ENCODE assay signal across 8 mouse cellular contexts in the genomic region with DNA sequence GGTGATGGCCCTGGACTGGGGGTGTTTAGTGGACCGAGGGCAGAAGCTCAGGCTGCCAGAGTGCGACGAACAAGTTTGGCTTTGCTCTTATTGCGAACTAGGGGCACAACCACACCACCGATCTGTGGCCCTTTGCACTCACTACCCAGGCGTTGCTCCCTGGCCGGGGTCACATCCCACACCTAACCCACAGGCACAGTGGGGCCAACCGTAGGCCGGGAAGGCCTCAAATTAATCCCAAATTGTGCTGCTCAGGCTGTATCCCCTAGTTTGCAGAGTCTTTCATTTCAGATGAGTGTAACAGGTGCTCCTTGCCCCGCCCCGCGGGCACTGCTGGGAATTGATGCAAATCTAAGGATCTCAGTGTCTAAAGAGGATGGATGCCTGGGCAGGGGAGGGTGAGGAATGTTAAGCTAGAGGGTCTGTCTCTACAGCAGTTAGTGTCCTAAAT. TPM values are rescaled to one million over a fixed set of nuclear protein-coding genes. Genes with fewer than 3 reads are reported as not detected.
DNase-seq lines count a peak whose midpoint lies in the region; ATAC-seq lines count a peak whose summit lies in the region.

No protein-coding gene starts in this region.

- H3K9me3 ChIP-seq in lung, embryonic 15.5 days = no peaks in the 10 kb centered on the region
- no peaks in the 10 kb centered on the region for H3K9me3 ChIP-seq in embryonic facial prominence, embryonic 12.5 days
- no peaks in the 10 kb centered on the region for H3K9me3 ChIP-seq in hindbrain, embryonic 16.5 days (ENCODE audit: control insufficient read depth, low read length)
- H3K9me3 ChIP-seq in stomach, embryonic 15.5 days = no peaks in the 10 kb centered on the region

- peak overlapping the region; percentile 72 for H3K9ac ChIP-seq in lung, embryonic 15.5 days
- H3K9ac ChIP-seq in embryonic facial prominence, embryonic 12.5 days = peak overlapping the region; percentile 47; the same call in 1 of the 2 replicates
- H3K9ac ChIP-seq in hindbrain, embryonic 16.5 days (ENCODE audit: low read depth, low read length) = peak overlapping the region; percentile 71; the same call in 1 of the 2 replicates
- H3K9ac ChIP-seq in stomach, embryonic 15.5 days = no peak overlapping the region

- no peak for DNase-seq in lung, postnatal 25 days (ENCODE audit: low spot score)
- DNase-seq in ovary, postnatal 10 days (ENCODE audit: low spot score) = no peak
- DNase-seq in left cerebral cortex, postnatal 4 days = no peak

- H3K27me3 ChIP-seq in lung, embryonic 15.5 days = no peaks in the 10 kb centered on the region
- H3K27me3 ChIP-seq in embryonic facial prominence, embryonic 12.5 days = peaks cover 13% of the 10 kb centered on the region
- 0 out of 2 replicates have a peak, but pooled peaks cover 2% of the 10 kb centered on the region for H3K27me3 ChIP-seq in hindbrain, embryonic 16.5 days (replicated peaks; ENCODE audit: control insufficient read depth, insufficient read depth, low read length)
- peaks cover 16% of the 10 kb centered on the region for H3K27me3 ChIP-seq in stomach, embryonic 15.5 days (replicated peaks)

- H3K36me3 ChIP-seq in lung, embryonic 15.5 days = no peaks in the 10 kb centered on the region
- H3K36me3 ChIP-seq in embryonic facial prominence, embryonic 12.5 days = no peaks in the 10 kb centered on the region
- H3K36me3 ChIP-seq in hindbrain, embryonic 16.5 days (ENCODE audit: control insufficient read depth, insufficient read depth, low read length) = no peaks in the 10 kb centered on the region
- peaks cover 15% of the 10 kb centered on the region for H3K36me3 ChIP-seq in macrophage (ENCODE audit: inconsistent target)
- H3K36me3 ChIP-seq in stomach, embryonic 15.5 days = no peaks in the 10 kb centered on the region

- H3K4me3 ChIP-seq in lung, embryonic 15.5 days = peak overlapping the region; percentile 74
- H3K4me3 ChIP-seq in embryonic facial prominence, embryonic 12.5 days = peak overlapping the region; percentile 53
- H3K4me3 ChIP-seq in hindbrain, embryonic 16.5 days (ENCODE audit: low read length) = peak overlapping the region; percentile 68
- peak overlapping the region; percentile 52 for H3K4me3 ChIP-seq in macrophage (ENCODE audit: inconsistent target)
- H3K4me3 ChIP-seq in stomach, embryonic 15.5 days (replicated peaks) = peak overlapping the region; percentile 70

- H3K79me2 ChIP-seq in macrophage (ENCODE audit: inconsistent target) = peaks cover 52% of the 10 kb centered on the region; the same call in 1 of the 2 replicates

- 8% methylated on average over 12 of the region's 12 CpGs for WGBS in lung, embryonic 15.5 days
- WGBS in embryonic facial prominence, embryonic 12.5 days = 3% methylated on average over 12 of the region's 12 CpGs
- WGBS in hindbrain, embryonic 16.5 days = 6% methylated on average over 12 of the region's 12 CpGs
- WGBS in macrophage (ENCODE audit: missing documents) = 2% methylated on average over 12 of the region's 12 CpGs
- WGBS in stomach, embryonic 15.5 days = 7% methylated on average over 12 of the region's 12 CpGs

- peak overlapping the region; percentile 84; the same call in 1 of the 2 replicates for H3K27ac ChIP-seq in lung, embryonic 15.5 days
- no peak overlapping the region for H3K27ac ChIP-seq in embryonic facial prominence, embryonic 12.5 days
- no peak overlapping the region for H3K27ac ChIP-seq in hindbrain, embryonic 16.5 days (ENCODE audit: low read depth, low read length)
- peak overlapping the region; percentile 82 for H3K27ac ChIP-seq in macrophage
- H3K27ac ChIP-seq in stomach, embryonic 15.5 days = no peak overlapping the region

- peak overlapping the region; percentile 95 for H3K4me2 ChIP-seq in lung, embryonic 15.5 days
- H3K4me2 ChIP-seq in embryonic facial prominence, embryonic 12.5 days (replicated peaks) = peak overlapping the region; percentile 88
- peak overlapping the region; percentile 74 for H3K4me2 ChIP-seq in hindbrain, embryonic 16.5 days (ENCODE audit: low read length)
- peak overlapping the region; percentile 88 for H3K4me2 ChIP-seq in stomach, embryonic 15.5 days

- peaks cover 22% of the 10 kb centered on the region for H3K4me1 ChIP-seq in lung, embryonic 15.5 days
- peaks cover 19% of the 10 kb centered on the region for H3K4me1 ChIP-seq in embryonic facial prominence, embryonic 12.5 days
- peaks cover 12% of the 10 kb centered on the region for H3K4me1 ChIP-seq in hindbrain, embryonic 16.5 days (ENCODE audit: control insufficient read depth, insufficient read depth, low read depth, low read length)
- peaks cover 14% of the 10 kb centered on the region; the same call in 1 of the 2 replicates for H3K4me1 ChIP-seq in stomach, embryonic 15.5 days

- no peak for ATAC-seq in lung, embryonic 15.5 days (ENCODE audit: borderline replicate concordance, extremely low read depth, low FRiP score, low TSS enrichment)
- no peak for ATAC-seq in embryonic facial prominence, embryonic 12.5 days (ENCODE audit: insufficient number of reproducible peaks, insufficient read depth, low FRiP score, low TSS enrichment)
- ATAC-seq in hindbrain, embryonic 16.5 days = no peak
- ATAC-seq in stomach, embryonic 15.5 days (ENCODE audit: insufficient read depth, low FRiP score, low read depth) = no peak

- intact Hi-C loops in left cerebral cortex, postnatal 4 days (cut with DNase I) = no loop called here

RNA-seq across cellular contexts. Expression of a gene that starts 0.9 kb away (rescaled TPM):
- polyA plus RNA-seq in lung, embryonic 15.5 days (2015; fragmentation: Nextera tagmentation; extraction: Ambion mirVana) = 8.0 and 8.9 TPM in 2 replicates
- polyA plus RNA-seq in embryonic facial prominence, embryonic 12.5 days (2016; fragmentation: Nextera tagmentation; extraction: Ambion mirVana) = 5.1 and 5.8 TPM in 2 replicates
- 6.7 and 7.1 TPM in 2 replicates for polyA plus RNA-seq in hindbrain, embryonic 16.5 days (2015; fragmentation: Nextera tagmentation; extraction: Ambion mirVana)
- 100 to 1,000 TPM in 21 of 26 experiments, 10 to 100 TPM in 5; 60.1 to 619 (median 140) TPM for total RNA-seq in macrophage (2018; cell fraction: chromatin; rRNA removed)
- 100 to 1,000 TPM in 1 of 26 experiments, 10 to 100 TPM in 25; 17.5 to 148 (median 35.5) TPM for total RNA-seq in macrophage (2018; cell fraction: cytosol; rRNA removed)
- total RNA-seq in macrophage (2018; cell fraction: nucleus; rRNA removed) = 100 to 1,000 TPM in 17 of 26 experiments, 10 to 100 TPM in 9; 53.1 to 603 (median 117) TPM
- polyA plus RNA-seq in macrophage (2018) = 4.5 to 30.1 TPM (median 23.6 TPM) in 3 replicates
- polyA plus RNA-seq in stomach, embryonic 15.5 days (2015; fragmentation: Nextera tagmentation; extraction: Ambion mirVana) = 3.5 and 4.7 TPM in 2 replicates
- 1 to 10 TPM; 7.6 to 7.7 TPM for total RNA-seq in left cerebral cortex, postnatal 4 days (2021)

RNA-seq across cellular contexts. Expression of a gene that starts 34.0 kb away (rescaled TPM):
- polyA plus RNA-seq in lung, embryonic 15.5 days (2015; fragmentation: Nextera tagmentation; extraction: Ambion mirVana) = 8.0 and 8.3 TPM in 2 replicates
- 0.80 and 0.90 TPM in 2 replicates for polyA plus RNA-seq in embryonic facial prominence, embryonic 12.5 days (2016; fragmentation: Nextera tagmentation; extraction: Ambion mirVana)
- 1.4 and 2.0 TPM in 2 replicates for polyA plus RNA-seq in hindbrain, embryonic 16.5 days (2015; fragmentation: Nextera tagmentation; extraction: Ambion mirVana)
- total RNA-seq in macrophage (2018; cell fraction: chromatin; rRNA removed) = 100 to 1,000 TPM in 25 of 26 experiments, 10 to 100 TPM in 1; 94.0 to 565 (median 215) TPM
- total RNA-seq in macrophage (2018; cell fraction: cytosol; rRNA removed) = 100 to 1,000 TPM in 22 of 26 experiments, 10 to 100 TPM in 4; 86.7 to 177 (median 113) TPM
- total RNA-seq in macrophage (2018; cell fraction: nucleus; rRNA removed) = 100 to 1,000 TPM; 107 to 483 (median 177) TPM
- polyA plus RNA-seq in macrophage (2018) = 58.1 to 131 TPM (median 76.9 TPM) in 3 replicates
- polyA plus RNA-seq in stomach, embryonic 15.5 days (2015; fragmentation: Nextera tagmentation; extraction: Ambion mirVana) = 15.6 and 18.7 TPM in 2 replicates
- under 1 TPM; 0.34 to 0.56 TPM for total RNA-seq in left cerebral cortex, postnatal 4 days (2021)

Comparison
In these comparisons a context has a peak if more than half of its experiments do, and no peak if none do; other contexts are left out.
1. H3K27ac ChIP-seq: peak in lung, embryonic 15.5 days (single experiment) and macrophage (single experiment); none in embryonic facial prominence, embryonic 12.5 days (single experiment), hindbrain, embryonic 16.5 days (single experiment) and stomach, embryonic 15.5 days (single experiment).
2. Peak in every context shown above with its lines, with median percentiles within 50 percentile points of each other: H3K4me2 ChIP-seq and H3K4me3 ChIP-seq.